Mouse (Mus musculus) thymus, adult 2 months (tissue): Measurements from ENCODE around the gene Fads6.

ENCODE experiments used
- CTCF ChIP-seq: fragments of 200-500 bp; IDR thresholded peaks from 2 replicates; pipeline ENCODE4 v1.5.1; 2012; ENCODE audit warnings: mild to moderate bottlenecking, control low read depth, low read length, moderate library complexity, borderline replicate concordance; ENCODE audit not compliant: control insufficient read depth, poor library complexity, insufficient read depth; ENCODE audit errors: extremely low read depth
- POLR2A ChIP-seq: fragments of 200-500 bp; IDR thresholded peaks from 2 replicates; pipeline ENCODE4 v1.6.1; 2012; ENCODE audit warnings: mild to moderate bottlenecking, low read length, control low read depth, moderate library complexity; ENCODE audit not compliant: control insufficient read depth, poor library complexity, insufficient read depth; ENCODE audit errors: extremely low read depth

- TF ChIP-seq POLR2A, result no peak
- no peak for TF ChIP-seq CTCF
Observed at GRCm38 (mm10) chr11:115283486-115283765, 14.0 kb downstream of the Fads6 start.
